Mouse (Mus musculus) brain, embryonic 14.5 days (tissue): ENCODE measurements around the gene Slc25a47. TPM values are rescaled to one million over a fixed set of nuclear protein-coding genes. Genes with fewer than 3 reads are reported as not detected.

Source experiments
- DNase-seq: peaks from one replicate; pipeline ENCODE4 v3.0.0-alpha.2; 2011; ENCODE audit warnings: low read depth
- CTCF ChIP-seq: fragments of 200-500 bp; IDR thresholded peaks from 2 replicates; pipeline ENCODE4 v1.5.1; 2012; ENCODE audit warnings: inconsistent platforms, mild to moderate bottlenecking, moderate library complexity, borderline replicate concordance; ENCODE audit not compliant: insufficient read depth, insufficient read length; ENCODE audit errors: extremely low read depth
- POLR2A ChIP-seq: fragments of 200-500 bp; IDR thresholded peaks from 2 replicates; pipeline ENCODE4 v1.6.1; 2012; ENCODE audit warnings: mild to moderate bottlenecking, inconsistent platforms, borderline replicate concordance; ENCODE audit not compliant: poor library complexity, insufficient read depth, insufficient read length, severe bottlenecking; ENCODE audit errors: extremely low read depth
- polyA plus RNA-seq: library from polyadenylated mRNA; depleted of rRNA; stranded (reverse); fragments of >200 nt; gene quantifications from 2 replicates; pipeline ENCODE4 v1.2.3, GENCODE M21; 2012

Gene Slc25a47
- polyA plus RNA-seq, 1 experiment = 19.9 TPM

DNA sequence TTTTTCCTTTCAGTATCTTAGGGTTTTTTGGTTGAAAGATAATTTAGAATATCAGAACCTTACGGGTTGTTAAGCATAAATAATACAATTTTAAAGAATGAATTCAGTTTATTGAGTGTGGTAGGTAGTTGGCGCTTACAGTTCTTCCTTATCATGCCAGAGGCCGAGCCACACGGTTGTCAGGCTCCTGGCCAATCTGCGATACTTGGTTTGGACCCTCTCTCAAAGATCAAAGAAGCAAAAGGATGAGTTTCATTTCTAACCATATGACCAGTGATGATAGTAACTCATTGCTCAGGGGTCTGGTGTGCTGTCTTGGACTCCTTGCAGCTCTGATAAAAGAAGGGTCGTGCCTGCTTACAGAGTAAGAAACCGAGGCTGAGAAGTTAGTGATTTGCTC, 25.5 kb upstream of the Slc25a47 start:
- no peak for DNase-seq
- TF ChIP-seq CTCF (no peak), POLR2A (no peak)

DNA sequence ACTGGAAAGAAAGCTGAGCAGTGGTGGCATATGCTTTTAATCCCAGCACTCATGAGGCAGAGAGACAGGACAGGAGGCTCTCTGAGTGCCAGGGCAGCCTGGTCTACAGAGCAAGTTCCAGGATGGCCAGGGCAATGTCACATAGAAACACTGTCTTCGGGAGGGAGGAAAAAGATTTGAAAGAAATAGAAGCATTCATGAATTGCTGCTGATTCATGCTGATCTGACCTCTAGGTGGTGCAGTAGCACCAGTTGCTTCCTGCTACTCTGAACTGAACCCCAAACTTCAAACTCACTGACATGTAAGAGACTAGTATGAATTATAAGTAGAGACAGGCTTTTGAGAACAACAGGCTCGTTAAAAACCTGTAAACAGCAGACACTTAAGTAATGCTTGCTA, 24.7 kb upstream of the Slc25a47 start:
- no peak for TF ChIP-seq POLR2A
- TF ChIP-seq CTCF = peak; percentile 41; the same call in 1 of the 2 replicates
- peak; percentile 39 for DNase-seq

DNA sequence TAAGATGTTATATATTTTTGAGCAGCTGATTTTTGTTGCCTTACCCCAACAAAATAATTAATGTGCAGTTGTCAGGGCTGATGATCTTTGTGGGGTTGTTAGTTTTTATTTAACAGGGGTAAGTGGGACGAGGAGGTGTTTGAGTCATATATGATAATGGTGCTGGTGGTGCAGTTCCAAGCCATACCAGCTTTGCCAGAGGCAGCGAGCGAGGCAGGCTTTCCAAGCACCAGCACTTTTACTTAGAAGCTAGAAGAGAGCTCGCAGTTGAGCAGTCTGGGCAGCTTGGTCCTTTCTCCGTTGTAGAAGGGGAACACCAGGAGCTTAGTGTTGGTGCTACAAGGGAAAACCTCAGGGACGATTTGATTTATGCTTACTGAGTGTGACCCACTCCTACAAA, 23.4 kb upstream of the Slc25a47 start:
- TF ChIP-seq POLR2A (no peak), CTCF (no peak)
- DNase-seq = no peak

DNA sequence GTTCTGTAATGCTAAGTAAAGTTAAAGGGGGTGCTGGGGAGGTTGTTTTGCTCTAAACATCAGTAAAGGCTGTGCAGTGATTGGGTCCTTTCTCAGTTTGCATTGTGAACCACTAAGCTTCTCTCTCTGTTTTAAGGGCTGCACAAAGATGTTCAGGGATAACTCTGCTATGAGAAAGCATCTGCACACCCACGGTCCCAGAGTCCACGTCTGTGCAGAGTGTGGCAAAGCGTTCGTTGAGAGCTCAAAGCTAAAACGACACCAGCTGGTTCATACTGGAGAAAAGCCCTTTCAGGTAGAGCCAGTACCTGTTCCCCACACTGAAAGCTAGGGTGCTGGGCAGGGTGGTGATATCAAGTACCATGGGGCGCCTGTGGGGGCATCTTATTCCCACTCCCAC, 21.4 kb upstream of the Slc25a47 start:
- DNase-seq = no peak
- no peak for TF ChIP-seq CTCF
- no peak for TF ChIP-seq POLR2A

DNA sequence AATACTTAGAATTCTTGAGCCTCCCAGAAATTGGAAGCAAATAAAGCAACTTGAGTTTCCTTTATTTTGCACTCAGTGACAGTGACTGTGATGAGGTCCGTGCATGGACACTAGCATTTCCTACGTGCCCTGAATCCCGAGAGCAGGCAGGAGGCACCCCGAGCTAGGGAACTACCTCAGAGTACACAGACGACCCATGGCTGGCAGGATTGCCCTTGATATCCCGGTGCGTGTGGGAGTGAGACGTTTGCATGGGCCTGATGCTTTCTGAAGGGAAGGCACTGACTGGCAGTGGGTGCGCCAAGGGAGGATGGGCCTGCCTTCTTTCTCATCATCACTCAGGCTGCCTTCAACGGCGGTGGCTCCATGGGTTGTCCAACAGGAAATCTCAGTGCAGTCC, 19.3 kb upstream of the Slc25a47 start:
- no peak for TF ChIP-seq POLR2A
- no peak for TF ChIP-seq CTCF
- no peak for DNase-seq

DNA sequence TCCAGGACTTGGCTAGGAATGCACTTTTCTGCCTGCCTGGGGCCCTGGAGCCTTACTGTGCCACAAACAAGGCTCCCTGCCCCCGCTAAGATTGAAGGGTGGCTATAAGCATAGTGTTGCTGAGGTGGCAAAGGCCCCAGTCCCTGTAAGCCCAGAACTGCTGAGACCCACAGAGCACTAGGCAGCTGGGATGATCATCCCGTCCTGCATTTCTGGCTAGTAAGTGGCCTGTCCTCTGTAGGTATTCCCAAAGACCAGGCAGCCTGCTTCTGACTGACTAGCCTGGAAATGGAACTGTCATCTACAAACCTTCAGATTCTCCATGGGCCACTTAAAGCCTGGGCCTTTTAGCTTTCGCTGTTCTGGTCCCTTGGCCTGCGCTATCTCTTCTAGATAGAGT, 15.4 kb upstream of the Slc25a47 start:
- no peak for TF ChIP-seq CTCF
- no peak for TF ChIP-seq POLR2A
- DNase-seq = no peak

DNA sequence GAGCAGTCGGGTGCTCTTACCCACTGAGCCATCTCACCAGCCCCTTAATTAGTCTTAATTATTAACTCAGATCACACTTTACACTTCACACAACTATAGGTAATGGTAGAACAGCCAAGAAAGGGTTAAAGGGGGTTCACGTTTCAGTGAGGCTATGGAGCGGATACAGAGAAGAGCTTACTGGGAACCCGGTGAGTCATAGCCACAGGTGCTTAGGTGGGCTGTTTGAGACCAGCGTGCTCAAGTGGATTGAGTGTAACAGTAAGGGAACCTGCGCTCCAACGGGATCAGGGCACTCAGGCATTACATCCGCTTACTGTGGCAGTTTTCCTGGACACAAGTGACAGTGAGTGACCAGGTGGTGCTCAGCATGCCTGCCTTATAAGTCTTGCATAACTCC, 12.8 kb upstream of the Slc25a47 start:
- DNase-seq = no peak
- TF ChIP-seq CTCF (no peak), POLR2A (no peak)

DNA sequence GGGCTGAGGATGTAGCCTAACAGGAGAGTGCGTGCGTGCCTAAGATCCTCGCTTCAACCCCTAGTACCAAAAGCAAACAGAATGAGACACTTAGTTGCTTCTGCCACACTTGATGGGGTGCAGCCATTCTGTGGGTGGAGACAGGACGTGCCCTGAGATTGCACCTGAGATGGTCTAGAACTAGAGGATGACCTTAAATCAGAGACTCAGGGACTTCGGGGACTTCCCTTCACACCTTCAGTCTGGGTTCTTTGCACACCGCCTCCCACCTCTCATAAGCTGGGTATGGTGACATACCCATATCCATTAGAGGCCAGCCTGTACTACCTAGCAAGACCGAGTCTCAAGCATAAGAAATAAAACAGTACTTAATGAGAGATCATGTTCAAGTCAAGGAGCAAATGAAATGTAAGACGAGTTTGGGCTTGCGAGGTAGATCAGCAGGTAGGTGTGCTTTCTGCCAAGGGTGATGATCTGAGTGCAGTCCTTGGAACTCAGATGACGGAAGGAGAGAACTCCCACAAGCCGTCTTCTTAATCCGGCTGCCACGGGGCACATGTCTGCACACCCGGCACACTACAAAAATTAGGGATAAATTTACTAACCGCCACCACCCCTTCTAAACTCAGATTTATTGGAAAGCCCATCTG, 11.5 kb upstream of the Slc25a47 start:
- TF ChIP-seq CTCF = no peak
- no peak for TF ChIP-seq POLR2A
- no peak for DNase-seq

DNA sequence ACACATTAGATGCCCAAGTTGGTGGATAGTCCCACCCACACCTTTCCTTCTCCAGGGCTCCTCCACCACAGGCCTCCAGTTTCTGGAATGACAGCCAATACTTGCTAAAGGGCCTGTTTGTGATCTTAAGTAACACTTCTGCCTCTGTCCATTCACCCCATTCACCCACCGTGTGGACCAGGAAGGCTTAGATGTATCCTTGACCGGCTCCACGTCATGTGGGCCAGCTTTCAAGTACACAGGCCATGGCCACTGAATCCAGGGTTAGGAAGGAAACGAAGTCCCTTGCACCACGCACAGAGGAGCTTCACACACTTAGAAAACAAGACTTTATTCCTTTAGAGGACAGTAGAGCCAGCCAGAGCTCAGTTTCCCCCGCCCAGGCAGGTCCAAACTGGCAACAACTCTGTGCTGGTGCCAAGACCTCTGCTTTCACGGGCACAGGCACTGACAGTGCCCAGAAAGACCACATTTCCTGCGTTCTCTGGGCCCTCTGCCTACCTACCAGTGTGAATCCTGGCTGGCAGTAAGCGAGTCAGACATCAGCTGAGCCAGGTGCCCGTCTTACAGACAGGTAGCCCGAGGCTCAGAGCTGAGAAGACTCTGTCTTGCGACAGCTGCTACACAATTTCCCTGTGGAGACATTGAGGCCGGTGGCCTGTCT, 10.2 kb upstream of the Slc25a47 start:
- no peak for TF ChIP-seq POLR2A
- TF ChIP-seq CTCF = no peak

DNA sequence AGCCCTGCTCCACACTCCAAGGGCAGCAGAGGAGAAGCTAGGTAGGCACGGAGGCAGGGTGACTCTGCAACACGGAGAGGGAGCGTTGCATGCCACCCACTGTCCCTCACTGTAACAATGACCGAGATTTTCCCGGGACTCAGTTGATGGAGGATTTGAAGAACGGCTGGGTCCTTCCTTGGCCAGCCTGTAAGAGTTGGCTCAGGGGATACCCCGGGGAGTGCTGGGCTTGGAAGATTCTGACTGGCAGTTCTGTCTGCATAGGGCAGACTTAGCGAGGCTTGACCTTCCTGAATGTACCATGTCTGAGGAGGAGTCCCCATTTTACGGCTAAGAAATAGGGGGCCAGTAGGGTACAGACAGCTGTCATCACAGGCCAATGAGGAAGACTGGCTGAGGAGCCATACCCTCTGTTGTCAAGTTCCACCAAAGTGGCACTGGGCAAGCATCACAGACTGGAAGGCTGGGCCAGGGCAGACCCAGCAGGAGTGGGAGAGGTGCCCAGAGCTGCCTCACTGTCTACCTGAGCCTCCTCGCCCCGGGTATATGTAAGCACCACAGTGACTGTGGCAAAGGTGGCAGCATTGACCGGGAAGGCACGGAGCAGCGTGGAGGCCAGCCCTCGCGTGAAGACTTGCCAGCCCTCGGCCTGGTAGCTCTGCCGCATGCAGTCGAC, 9.4 kb upstream of the Slc25a47 start:
- DNase-seq = no peak
- TF ChIP-seq CTCF = no peak
- TF ChIP-seq POLR2A = no peak

More for the DNA sequence above, 10.2 kb upstream of the Slc25a47 start:
- no peak for DNase-seq

DNA sequence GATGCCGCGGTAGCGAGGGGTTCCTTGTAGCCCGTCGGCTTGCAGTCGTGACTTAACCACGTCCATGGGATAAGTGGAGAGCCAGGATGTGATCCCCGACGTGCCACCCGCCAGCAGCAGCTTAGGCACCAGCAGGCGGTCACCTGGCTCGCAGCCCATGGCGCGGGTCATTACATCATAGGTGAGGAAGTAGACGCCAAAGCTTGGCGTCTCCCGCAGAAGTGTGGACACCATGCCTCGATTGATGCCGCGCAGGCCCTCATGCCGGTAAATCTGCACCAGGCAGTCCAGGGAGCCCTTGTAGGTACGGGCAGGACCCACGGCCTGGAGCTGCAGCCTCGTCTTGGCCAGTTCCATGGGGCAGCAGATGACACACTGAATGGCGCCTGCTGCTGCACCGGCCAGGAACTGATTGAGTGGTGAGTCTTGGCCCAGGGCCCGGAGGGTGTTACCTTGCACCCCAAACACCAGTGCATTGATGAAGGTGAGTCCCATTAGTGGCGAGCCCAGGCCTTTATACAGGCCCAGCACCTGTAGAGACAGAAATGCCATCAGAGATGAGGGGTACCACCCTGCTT, 8.8 kb upstream of the Slc25a47 start:
- TF ChIP-seq CTCF (no peak), POLR2A (no peak)
- DNase-seq = no peak
